Mouse (Mus musculus): ENCODE measurements around the gene Zfp111. TPM values are rescaled to one million over a fixed set of nuclear protein-coding genes. Genes with fewer than 3 reads are reported as not detected.

Gene Zfp111
- total and polyA plus RNA-seq, 3 experiments = 0.24 to 1.4 (median 0.82) TPM

GRCm38 (mm10) chr7:24237040-24237791 is 26.0 kb upstream of the Zfp111 start, which contains the start of gene Zfp109:
Gene Zfp109 (minus strand): TSS chr7:24237560.
- H3K36me3 ChIP-seq (replicated peaks) = peaks cover 7% of the 10 kb centered on the region
- H3K27me3 ChIP-seq (ENCODE audit: insufficient read depth, low read length) = peaks cover 3% of the 10 kb centered on the region; the same call in 1 of the 2 replicates
- H3K4me1 ChIP-seq (ENCODE audit: insufficient read depth, low read depth, low read length) = no peaks in the 10 kb centered on the region
- ATAC-seq (ENCODE audit: extremely low read depth, insufficient number of reproducible peaks, low FRiP score, poor library complexity, severe bottlenecking) = peak; percentile 70
- no peaks in the 10 kb centered on the region for H3K9me3 ChIP-seq (replicated peaks)
- peak within 1 kb of the TSS; percentile 77 for H3K4me3 ChIP-seq (ENCODE audit: low read depth, low read length)
- DNase-seq (ENCODE audit: low spot score) = peak; percentile 40
- TF ChIP-seq CTCF (IDR thresholded peaks at IDR 0.05; ENCODE audit: low read depth, low read length) (no peak), TAL1 (conservative IDR thresholded peaks at IDR 0.05; ENCODE audit: low read depth, low read length) (no peak), GATA2 (IDR thresholded peaks at IDR 0.05; ENCODE audit: borderline replicate concordance, low read depth, low read length) (no peak), GATA1 (IDR thresholded peaks at IDR 0.05; ENCODE audit: borderline replicate concordance, low read length) (no peak), POLR2AphosphoS5 (IDR thresholded peaks at IDR 0.05; ENCODE audit: insufficient replicate concordance, low read depth, low read length) (no peak)

GRCm38 (mm10) chr7:24210296-24210695 is 947 bp downstream of the Zfp111 start:
- Histone ChIP-seq H3K4me1 (ENCODE audit: insufficient read depth, low read depth, low read length) (no peaks in the 10 kb centered on the region), H3K36me3 (replicated peaks) (no peaks in the 10 kb centered on the region), H3K4me3 (ENCODE audit: low read depth, low read length) (no peak overlapping the region), H3K9me3 (replicated peaks) (no peaks in the 10 kb centered on the region), H3K27me3 (ENCODE audit: insufficient read depth, low read length) (no peaks in the 10 kb centered on the region)
- TF ChIP-seq POLR2AphosphoS5 (IDR thresholded peaks at IDR 0.05; ENCODE audit: insufficient replicate concordance, low read depth, low read length) = no peak
- TF ChIP-seq GATA1 (IDR thresholded peaks at IDR 0.05; ENCODE audit: borderline replicate concordance, low read length) = no peak
- no peak for TF ChIP-seq CTCF (IDR thresholded peaks at IDR 0.05; ENCODE audit: low read depth, low read length)
- TF ChIP-seq TAL1 (conservative IDR thresholded peaks at IDR 0.05; ENCODE audit: low read depth, low read length) = no peak
- TF ChIP-seq GATA2 (IDR thresholded peaks at IDR 0.05; ENCODE audit: borderline replicate concordance, low read depth, low read length) = no peak
- ATAC-seq (ENCODE audit: extremely low read depth, insufficient number of reproducible peaks, low FRiP score, poor library complexity, severe bottlenecking) = no peak
- no peak for DNase-seq (ENCODE audit: low spot score)

GRCm38 (mm10) chr7:24208282-24208886 is 2.9 kb downstream of the Zfp111 start:
- no peak overlapping the region for H3K4me3 ChIP-seq (ENCODE audit: low read depth, low read length)

GRCm38 (mm10) chr7:24207488-24208261 is 3.6 kb downstream of the Zfp111 start:
- no peak for DNase-seq (ENCODE audit: low spot score)
- no peaks in the 10 kb centered on the region for H3K9me3 ChIP-seq (replicated peaks)
- no peaks in the 10 kb centered on the region for H3K36me3 ChIP-seq (replicated peaks)
- H3K4me3 ChIP-seq (ENCODE audit: low read depth, low read length) = no peak overlapping the region
- TF ChIP-seq CTCF (IDR thresholded peaks at IDR 0.05; ENCODE audit: low read depth, low read length) (no peak), TAL1 (conservative IDR thresholded peaks at IDR 0.05; ENCODE audit: low read depth, low read length) (no peak), POLR2AphosphoS5 (IDR thresholded peaks at IDR 0.05; ENCODE audit: insufficient replicate concordance, low read depth, low read length) (no peak), GATA1 (IDR thresholded peaks at IDR 0.05; ENCODE audit: borderline replicate concordance, low read length) (no peak), GATA2 (IDR thresholded peaks at IDR 0.05; ENCODE audit: borderline replicate concordance, low read depth, low read length) (no peak)
- no peaks in the 10 kb centered on the region for H3K4me1 ChIP-seq (ENCODE audit: insufficient read depth, low read depth, low read length)
- ATAC-seq (ENCODE audit: extremely low read depth, insufficient number of reproducible peaks, low FRiP score, poor library complexity, severe bottlenecking) = no peak
- no peaks in the 10 kb centered on the region for H3K27me3 ChIP-seq (ENCODE audit: insufficient read depth, low read length)

More at GRCm38 (mm10) chr7:24208282-24208886, 2.9 kb downstream of the Zfp111 start:
- TF ChIP-seq TAL1 (conservative IDR thresholded peaks at IDR 0.05; ENCODE audit: low read depth, low read length) = no peak
- no peak for TF ChIP-seq GATA2 (IDR thresholded peaks at IDR 0.05; ENCODE audit: borderline replicate concordance, low read depth, low read length)
- no peak for TF ChIP-seq POLR2AphosphoS5 (IDR thresholded peaks at IDR 0.05; ENCODE audit: insufficient replicate concordance, low read depth, low read length)
- TF ChIP-seq GATA1 (IDR thresholded peaks at IDR 0.05; ENCODE audit: borderline replicate concordance, low read length) = no peak
- no peak for TF ChIP-seq CTCF (IDR thresholded peaks at IDR 0.05; ENCODE audit: low read depth, low read length)
- no peak for ATAC-seq (ENCODE audit: extremely low read depth, insufficient number of reproducible peaks, low FRiP score, poor library complexity, severe bottlenecking)
- no peaks in the 10 kb centered on the region for H3K4me1 ChIP-seq (ENCODE audit: insufficient read depth, low read depth, low read length)
- H3K27me3 ChIP-seq (ENCODE audit: insufficient read depth, low read length) = no peaks in the 10 kb centered on the region
- DNase-seq (ENCODE audit: low spot score) = no peak
- H3K9me3 ChIP-seq (replicated peaks) = no peaks in the 10 kb centered on the region
- no peaks in the 10 kb centered on the region for H3K36me3 ChIP-seq (replicated peaks)

GRCm38 (mm10) chr7:24196961-24197360 is 14.3 kb downstream of the Zfp111 start:
- Histone ChIP-seq H3K4me1 (ENCODE audit: insufficient read depth, low read depth, low read length) (no peaks in the 10 kb centered on the region), H3K27me3 (ENCODE audit: insufficient read depth, low read length) (no peaks in the 10 kb centered on the region), H3K4me3 (ENCODE audit: low read depth, low read length) (no peak overlapping the region), H3K36me3 (replicated peaks) (no peaks in the 10 kb centered on the region), H3K9me3 (replicated peaks) (no peaks in the 10 kb centered on the region)
- TF ChIP-seq TAL1 (conservative IDR thresholded peaks at IDR 0.05; ENCODE audit: low read depth, low read length) = no peak
- DNase-seq (ENCODE audit: low spot score) = no peak
- no peak for ATAC-seq (ENCODE audit: extremely low read depth, insufficient number of reproducible peaks, low FRiP score, poor library complexity, severe bottlenecking)

- no peaks in the 10 kb centered on the region for H3K36me3 ChIP-seq (replicated peaks)
- ATAC-seq (ENCODE audit: extremely low read depth, insufficient number of reproducible peaks, low FRiP score, poor library complexity, severe bottlenecking) (no peak), DNase-seq (ENCODE audit: low spot score) (no peak)
- TF ChIP-seq GATA1 (IDR thresholded peaks at IDR 0.05; ENCODE audit: borderline replicate concordance, low read length) (no peak), CTCF (IDR thresholded peaks at IDR 0.05; ENCODE audit: low read depth, low read length) (no peak), GATA2 (IDR thresholded peaks at IDR 0.05; ENCODE audit: borderline replicate concordance, low read depth, low read length) (no peak), POLR2AphosphoS5 (IDR thresholded peaks at IDR 0.05; ENCODE audit: insufficient replicate concordance, low read depth, low read length) (no peak), TAL1 (conservative IDR thresholded peaks at IDR 0.05; ENCODE audit: low read depth, low read length) (no peak)
- no peak overlapping the region for H3K4me3 ChIP-seq (ENCODE audit: low read depth, low read length)
- no peaks in the 10 kb centered on the region for H3K4me1 ChIP-seq (ENCODE audit: insufficient read depth, low read depth, low read length)
- no peaks in the 10 kb centered on the region for H3K27me3 ChIP-seq (ENCODE audit: insufficient read depth, low read length)
- H3K9me3 ChIP-seq (replicated peaks) = no peaks in the 10 kb centered on the region
Observed at GRCm38 (mm10) chr7:24193157-24193556, 18.1 kb downstream of the Zfp111 start.

Measured in G1E (cell line).